Mouse (Mus musculus): ENCODE data around the gene Wdr61.

Gene Wdr61

GRCm38 (mm10) chr9:54733921-54734638 lies at the start of gene Wdr61:
Gene Wdr61 (minus strand): TSS chr9:54734519.
- peak; percentile 96 to 99 for DNase-seq (ENCODE audit: low spot score in 2 of 2)

- no peak for DNase-seq (ENCODE audit: low spot score in 2 of 2)
These were observed 49.7 kb upstream of the Wdr61 start for GRCm38 (mm10) chr9:54784003-54784402.

DNA sequence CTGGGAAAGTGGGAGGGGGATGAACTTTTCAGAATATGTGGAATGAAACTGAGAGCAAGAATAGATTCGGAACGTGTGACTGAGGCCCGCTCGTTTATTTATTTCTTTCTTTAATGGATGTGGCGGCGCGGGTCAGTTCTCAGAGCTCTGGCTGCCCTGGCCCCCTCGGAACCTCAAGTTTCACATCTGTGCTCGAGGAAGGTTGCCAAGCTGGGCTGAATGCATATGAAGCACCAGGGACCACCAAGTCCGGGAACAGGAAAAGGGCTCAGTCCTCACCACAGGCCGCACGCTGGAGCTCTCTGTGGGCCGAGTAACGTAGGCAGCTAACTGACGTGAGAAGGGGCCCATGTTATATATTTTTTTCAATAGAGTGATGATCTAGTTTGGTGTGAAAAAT lies 48.2 kb upstream of the Wdr61 start:
- DNase-seq (ENCODE audit: low spot score in 2 of 2), result no peak

- no peak for DNase-seq (ENCODE audit: low spot score in 2 of 2)
These were observed 45.0 kb upstream of the Wdr61 start for GRCm38 (mm10) chr9:54779280-54779679.

DNA sequence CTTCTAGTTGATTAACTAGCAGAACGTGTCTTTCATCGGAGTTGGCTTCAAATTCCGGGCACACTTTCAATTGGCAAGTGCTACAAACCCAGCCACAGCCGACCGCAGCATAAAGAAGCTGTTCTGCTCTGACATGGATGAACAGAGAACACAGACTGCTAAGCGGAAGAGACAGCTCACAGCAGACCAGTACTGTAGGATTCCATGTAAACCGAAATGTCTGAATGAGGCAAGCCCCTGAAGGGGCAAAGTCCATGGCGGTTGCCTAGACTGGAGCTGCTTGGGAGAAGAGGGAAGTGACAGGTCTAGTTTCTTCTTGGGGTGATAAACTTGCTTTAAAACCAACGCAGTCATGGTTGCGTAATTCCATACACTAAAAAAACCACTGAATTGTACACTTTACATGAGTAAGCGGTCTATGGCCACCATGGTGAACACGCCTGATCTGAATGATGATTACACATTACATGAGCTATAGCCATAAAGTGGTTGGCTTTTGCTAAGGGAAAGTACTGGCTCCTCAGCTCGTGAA lies 42.2 kb upstream of the Wdr61 start:
- DNase-seq (ENCODE audit: low spot score in 2 of 2), result no peak

DNA sequence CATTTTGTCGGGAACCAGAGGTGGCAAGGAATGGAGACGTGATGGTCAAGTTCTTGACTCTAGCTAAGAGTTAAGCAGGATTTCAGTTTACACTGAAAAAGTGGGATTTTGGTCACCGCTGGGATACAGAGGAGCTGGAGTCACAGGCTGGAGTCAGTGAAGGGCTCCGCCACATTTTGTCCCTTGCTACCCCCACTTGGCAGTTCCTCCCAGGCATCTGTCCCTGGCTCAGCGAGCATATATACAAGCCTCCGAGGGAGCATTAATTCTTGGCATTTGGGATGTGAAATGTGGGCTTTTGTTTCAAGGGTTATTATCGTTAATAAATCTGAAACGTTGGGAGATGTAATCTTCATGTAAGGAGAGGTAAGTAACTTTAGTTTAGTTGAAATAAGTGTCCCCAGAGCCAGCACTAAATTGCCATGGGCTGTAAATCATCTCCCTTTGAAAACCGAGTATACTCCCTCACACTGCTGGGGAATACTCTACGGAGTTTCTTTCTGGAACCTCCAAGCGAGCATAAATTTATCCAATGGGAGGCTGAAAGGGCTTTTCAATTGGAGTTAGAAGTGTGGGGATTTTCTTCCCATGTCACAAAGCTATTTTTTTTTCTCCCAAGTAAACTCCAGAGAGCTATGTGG lies 35.9 kb upstream of the Wdr61 start:
- no peak for DNase-seq (ENCODE audit: low spot score in 2 of 2)

- DNase-seq (ENCODE audit: low spot score in 2 of 2), result no peak
These were observed 31.2 kb upstream of the Wdr61 start for GRCm38 (mm10) chr9:54765336-54766085.

GRCm38 (mm10) chr9:54764561-54765217 lies 30.4 kb upstream of the Wdr61 start, which contains the start of gene Crabp1:
Gene Crabp1 (plus strand): TSS chr9:54764748.
- DNase-seq (ENCODE audit: low spot score in 2 of 2), result no peak

DNA sequence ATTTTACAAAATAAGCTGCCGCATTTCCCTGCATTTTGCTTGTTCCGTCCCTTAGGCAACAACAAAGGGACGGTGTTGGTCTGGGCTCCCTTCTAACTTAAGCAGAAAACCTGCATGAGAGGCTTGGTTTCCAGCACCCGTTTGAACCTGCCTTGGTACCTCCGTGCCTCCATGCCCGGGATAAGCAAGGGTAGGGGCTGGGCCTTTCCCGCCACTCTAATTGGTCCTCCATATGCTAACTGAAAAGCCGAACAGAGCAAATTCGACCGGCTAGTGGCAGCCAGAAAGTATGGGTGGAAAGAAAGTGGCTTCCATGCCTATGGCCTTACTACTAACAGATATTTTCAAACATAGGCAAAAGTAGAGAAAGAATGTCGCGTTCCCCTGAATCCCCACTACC lies 29.8 kb upstream of the Wdr61 start:
- DNase-seq (ENCODE audit: low spot score in 2 of 2), result no peak

DNA sequence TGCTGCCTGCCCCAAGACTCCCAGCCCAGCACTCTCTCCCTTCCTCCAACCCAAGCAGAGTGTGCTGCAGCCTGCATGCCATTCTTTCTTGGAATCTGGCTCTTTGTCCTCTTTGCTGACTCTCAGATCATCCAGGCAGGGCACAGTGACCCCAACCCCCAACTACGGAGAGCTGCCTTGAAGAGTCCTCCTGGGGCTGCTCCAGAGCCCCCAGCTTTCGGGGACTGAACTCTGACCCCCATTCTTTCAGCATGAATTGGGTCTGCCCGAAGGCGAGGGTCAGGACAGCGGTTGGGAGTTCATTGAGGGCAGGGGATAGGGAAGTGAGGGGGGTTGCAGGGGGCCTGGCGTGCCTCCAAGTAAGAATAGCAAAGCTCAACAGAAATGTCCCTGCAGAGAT lies 25.3 kb upstream of the Wdr61 start:
- DNase-seq (ENCODE audit: low spot score in 2 of 2), result no peak

DNA sequence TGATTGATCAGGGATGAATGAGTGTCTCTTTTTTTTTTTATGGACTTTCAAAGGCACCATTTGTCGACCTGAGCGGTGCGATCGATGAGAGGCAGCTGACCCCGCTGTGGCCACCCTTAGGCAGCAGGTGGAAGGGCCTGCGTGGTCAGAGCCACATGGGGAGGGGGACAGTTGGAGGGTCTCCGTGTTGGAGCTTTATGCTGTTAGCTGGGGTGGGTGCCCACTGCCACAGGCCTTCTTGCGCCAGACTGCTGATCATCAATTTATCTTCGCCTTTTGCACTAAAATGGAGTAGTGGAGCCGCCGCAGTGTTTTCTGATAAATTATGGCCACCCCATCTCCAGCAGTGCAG lies 18.6 kb upstream of the Wdr61 start:
- DNase-seq (ENCODE audit: low spot score in 2 of 2), result no peak

DNA sequence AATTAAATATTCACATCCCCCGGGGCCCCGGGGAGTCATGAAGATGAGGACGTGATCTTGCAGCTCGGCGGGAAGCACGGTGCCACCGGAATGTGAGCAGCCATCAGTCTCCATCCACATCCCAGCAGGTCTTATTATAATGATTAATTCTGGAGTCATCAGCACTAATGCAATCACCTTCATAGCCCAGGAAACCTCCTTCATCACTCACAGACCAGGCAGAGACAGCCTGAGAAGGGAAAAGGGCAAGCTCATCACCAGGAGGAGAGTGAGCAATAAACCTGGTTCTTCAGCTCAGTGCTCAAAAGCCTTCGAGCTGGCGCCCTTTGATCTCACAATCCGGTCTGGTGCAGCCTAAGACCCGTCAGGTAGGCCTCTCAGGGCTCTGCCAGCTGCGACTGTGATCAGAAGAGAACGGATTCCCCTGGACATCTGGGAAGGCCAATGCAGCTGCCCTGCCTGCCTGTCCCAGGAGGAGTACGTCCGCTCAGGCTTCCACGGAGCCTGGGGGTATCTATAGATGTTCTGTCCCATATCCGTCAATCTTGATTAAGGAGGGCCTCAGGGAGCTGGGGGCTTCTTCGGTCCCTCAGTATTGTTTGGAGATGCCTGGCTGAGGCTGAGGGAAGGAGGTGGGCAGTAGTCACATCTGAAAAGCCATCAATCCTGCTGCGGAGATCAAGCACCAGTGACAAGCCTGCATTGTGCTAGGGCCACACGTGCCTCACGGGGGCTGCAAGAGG lies 18.1 kb upstream of the Wdr61 start:
- no peak for DNase-seq (ENCODE audit: low spot score in 2 of 2)

DNA sequence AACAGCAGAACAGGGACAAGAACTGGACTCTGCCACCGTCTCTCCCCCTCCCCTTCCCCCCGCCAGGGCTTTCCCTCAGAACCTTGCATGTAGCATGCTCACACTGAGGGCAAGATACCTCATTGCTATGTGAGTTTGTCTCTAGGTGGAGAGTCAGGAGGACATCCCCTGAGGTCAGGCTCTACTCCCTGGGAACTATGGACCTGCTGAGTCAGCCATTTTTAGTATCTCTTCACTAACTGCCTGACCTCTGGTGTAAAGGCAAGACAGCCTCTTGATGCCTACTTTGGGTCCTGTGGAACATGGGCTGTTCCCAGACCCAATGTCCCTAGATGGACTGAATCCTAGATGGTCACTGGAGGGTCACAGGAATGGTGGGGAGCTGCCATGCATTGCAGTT lies 17.4 kb upstream of the Wdr61 start:
- no peak for DNase-seq (ENCODE audit: low spot score in 2 of 2)

DNA sequence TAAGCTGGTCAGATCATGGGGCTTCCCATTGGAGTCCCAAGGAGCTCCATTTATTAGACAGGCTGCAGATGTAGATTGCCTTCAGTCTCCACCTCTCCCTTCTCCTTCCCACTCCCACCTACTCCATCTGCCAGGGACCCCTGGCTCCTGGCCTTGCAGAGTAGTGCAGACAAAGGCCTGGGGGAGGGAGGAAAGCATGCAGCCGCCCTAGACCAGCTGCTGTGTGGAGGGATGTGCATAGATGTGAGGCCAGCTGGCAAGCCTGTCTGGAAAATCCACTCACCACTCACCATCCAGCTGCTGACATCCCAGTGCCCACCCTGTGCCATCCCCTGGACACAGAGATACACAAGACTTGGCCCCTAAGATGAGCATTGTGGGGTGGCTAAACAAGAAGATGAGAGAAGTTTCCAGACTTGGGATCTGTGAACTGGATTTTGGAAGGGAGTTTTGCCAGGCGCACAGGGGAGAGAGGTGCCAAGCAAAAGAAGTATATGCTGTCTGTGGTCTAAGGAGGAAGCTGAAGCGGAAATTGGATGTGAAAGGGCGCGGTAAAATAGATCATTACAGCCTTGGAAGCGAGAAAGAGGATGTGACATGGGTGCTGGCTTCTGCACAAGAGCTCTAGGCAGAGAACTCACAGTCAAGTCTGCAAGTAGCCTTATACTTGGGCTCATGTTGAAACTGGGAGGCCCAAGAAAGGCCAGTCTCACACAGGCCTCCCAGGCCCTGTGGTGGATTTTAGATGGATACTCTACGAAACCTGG lies 16.1 kb upstream of the Wdr61 start:
- no peak for DNase-seq (ENCODE audit: low spot score in 2 of 2)

GRCm38 (mm10) chr9:54745740-54746370 lies 11.5 kb upstream of the Wdr61 start:
- no peak for DNase-seq (ENCODE audit: low spot score in 2 of 2)

GRCm38 (mm10) chr9:54743891-54744290 lies 9.6 kb upstream of the Wdr61 start:
- DNase-seq (ENCODE audit: low spot score in 2 of 2), result no peak

- DNase-seq (ENCODE audit: low spot score in 2 of 2), result peak in 1 of 2 experiments; percentile 14
These were observed 4.1 kb upstream of the Wdr61 start for GRCm38 (mm10) chr9:54738376-54738775.

- peak; percentile 16 to 57 for DNase-seq (ENCODE audit: low spot score in 2 of 2)
These were observed 2.0 kb upstream of the Wdr61 start for GRCm38 (mm10) chr9:54736284-54736701.

GRCm38 (mm10) chr9:54734639-54735252 lies 427 bp upstream of the Wdr61 start:
- DNase-seq (ENCODE audit: low spot score in 2 of 2), result no peak

GRCm38 (mm10) chr9:54732122-54732521 lies 2.2 kb downstream of the Wdr61 start:
- peak in 1 of 2 experiments; percentile 40 for DNase-seq (ENCODE audit: low spot score in 2 of 2)
